Mouse (Mus musculus) megakaryocyte, embryonic 14.5 days (primary cell): Measurements from ENCODE around the gene Utrn.

Experiments used
- FLI1 ChIP-seq: IDR thresholded peaks from 2 replicates; pipeline ENCODE4 v1.6.1; 2012; ENCODE audit warnings: low read length, inconsistent platforms, mixed read lengths
- GATA1 ChIP-seq: IDR thresholded peaks from 3 replicates; pipeline ENCODE4 v1.6.1; 2012; ENCODE audit warnings: mixed read lengths, low read length, inconsistent platforms, borderline replicate concordance

DNA sequence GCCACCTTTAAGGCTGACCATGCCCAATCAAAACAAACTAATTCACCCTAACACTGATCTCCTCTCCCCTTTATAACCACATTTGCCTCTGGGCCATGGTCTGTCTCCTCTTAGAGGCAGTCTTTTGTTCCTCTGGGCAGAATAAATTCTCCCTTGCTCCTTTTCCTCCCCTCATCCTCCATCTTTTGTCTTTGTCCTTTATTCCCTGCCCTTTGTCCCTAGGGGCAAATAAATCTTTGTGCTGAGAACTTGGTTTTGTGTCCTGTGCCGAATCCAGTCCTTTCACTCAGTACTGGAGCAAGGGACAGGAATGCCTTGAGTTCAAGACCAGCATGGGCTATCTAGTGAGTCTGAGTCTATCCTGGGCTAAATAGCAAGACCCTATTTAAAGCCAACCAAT is 48.5 kb upstream of the Utrn start:
- TF ChIP-seq GATA1, result no peak
- TF ChIP-seq FLI1, result no peak
